Mouse (Mus musculus) embryo, embryonic 9.5 days (tissue): Measurements from ENCODE around the gene Vwa5b2.

ENCODE experiments used
- DNase-seq: peaks from one replicate; pipeline ENCODE4 v3.0.0-alpha.2; 2017; ENCODE audit errors: extremely low spot score

Vwa5b2 gene

DNA sequence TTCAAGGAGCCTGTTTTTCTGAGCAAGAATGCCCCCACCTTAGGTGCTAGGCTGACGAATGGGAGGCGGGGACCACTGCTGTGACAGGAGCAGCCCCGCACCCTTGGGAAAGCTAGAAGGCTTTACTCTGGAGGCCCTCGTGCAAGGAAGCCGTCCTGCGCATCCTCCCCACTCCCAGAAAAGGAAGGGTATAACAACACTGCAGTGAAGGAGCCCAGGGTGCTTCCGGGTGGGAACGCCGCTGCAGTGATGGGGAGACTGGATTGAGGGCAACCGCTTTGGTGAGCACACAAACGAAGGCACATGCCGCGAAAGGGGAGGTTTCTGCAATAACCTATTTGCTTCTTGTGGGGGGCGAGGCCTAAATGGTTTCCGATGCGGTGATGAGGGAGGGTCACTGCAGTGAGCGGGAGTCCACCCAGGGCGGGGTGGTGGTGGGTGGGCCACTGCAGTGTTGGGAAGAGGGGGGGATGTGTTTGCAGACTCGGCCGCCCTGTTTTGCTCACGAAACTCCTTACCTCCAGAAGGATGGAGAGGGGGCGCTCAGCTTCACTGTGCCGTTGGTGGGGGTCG, at the start of gene Vwa5b2:
TSS of gene Vwa5b2 (plus strand) at position 106 of the 573 bp plus-strand sequence.
- no peak for DNase-seq

GRCm38 (mm10) chr16:20539649-20540048, 49.6 kb upstream of the Vwa5b2 start:
- no peak for DNase-seq

DNA sequence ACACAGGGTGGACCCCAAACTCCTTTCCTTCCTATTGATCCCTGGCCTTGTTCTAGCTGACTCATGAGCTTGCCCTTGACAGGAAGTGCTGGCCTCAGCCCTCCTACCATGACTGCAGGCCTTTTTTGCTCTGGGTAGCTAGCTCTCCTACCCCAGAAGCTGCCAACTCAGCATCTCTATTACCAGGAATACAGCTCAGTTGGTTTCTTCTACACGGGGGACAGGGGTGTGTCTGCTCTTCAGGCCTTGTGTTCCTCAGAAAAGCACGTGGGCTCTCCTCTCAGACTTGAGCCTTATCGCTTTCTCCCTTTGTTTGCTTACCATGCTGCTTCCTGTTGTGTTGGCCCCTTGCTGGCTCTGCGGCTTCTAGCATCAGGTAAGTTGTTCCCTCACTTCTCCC, 48.8 kb upstream of the Vwa5b2 start:
- no peak for DNase-seq

DNA sequence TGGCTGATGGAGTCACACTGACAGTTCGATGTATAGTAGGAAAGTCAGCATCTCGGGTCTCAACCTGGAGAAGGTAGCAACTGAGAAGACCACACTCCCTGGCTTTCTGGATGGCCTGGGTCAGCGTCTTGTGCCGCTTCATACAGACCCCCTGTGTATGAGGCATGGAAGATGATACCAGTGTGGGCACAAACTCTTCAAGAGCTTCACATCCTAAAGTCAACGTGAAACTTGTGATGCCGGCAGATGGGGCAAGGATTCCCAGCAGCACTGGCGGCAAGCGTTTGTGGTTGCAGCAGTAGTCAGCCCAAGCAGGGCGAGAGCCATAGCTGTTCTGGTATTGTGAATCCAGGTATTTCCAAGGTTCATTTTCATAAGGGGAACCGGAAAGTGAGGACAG, 43.6 kb upstream of the Vwa5b2 start:
- DNase-seq = no peak

DNA sequence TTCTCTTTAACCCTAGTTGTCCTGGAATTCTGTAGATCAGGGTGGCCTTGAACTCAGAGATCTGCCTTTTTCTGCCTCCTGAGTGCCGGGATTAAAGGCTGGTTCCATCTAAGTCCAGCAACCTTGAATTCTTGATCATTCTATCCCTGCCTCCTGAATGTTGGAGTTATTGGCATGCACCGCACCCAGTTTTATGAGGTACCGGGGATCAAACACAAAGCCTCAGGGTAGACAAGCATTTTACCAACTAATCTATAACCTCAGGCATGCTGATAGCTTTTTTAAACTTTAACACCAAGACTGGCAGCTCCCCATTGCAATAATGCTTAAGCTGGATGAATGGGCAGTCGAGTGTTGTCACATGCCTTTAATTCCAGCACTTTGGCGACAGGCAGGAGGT, 41.8 kb upstream of the Vwa5b2 start:
- no peak for DNase-seq

DNA sequence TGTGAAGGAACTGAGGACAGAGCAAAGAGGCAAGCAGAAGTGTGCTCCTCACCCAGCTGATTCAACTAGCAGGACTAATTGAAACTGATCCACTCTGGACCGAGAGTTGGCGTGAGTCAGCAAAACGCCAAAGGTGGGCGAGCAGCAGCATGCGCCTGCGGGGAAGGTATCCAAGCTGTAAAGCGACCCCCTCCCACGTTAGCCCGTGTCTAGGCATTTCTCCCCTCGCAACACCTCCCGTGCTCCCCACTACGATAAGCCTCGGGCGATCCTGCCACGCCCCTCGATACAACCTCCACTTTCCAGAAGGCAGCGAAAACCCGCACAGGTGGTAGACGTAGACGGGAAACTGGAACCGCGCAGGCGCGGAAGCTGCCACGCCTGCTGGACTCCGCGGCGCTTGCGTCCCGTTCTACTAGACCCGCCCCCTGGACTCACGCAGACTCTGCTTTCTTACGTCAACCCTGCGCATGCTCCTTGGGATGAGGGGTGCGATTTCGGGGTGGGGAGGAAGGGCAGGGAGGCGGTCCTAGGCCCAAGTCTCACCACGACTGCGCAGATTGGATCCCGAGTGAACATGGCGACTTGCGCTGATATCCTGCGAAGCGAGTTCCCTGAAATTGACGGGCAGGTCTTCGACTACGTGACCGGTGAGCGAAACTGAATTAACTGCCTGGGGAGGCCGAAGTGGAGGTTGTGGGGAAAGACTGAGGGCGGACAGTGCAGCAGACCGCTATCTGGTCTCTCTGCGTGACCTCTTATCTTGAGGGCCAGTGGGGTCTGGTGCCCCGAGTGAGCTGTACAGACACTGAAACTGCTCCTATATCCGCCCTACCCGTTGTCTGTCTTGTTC, 40.9 kb upstream of the Vwa5b2 start, which contains the start of gene Abcf3:
TSS of gene Abcf3 (plus strand) at position 482 of the 853 bp plus-strand sequence.
- DNase-seq = peak; percentile 97

GRCm38 (mm10) chr16:20549161-20549560, 40.1 kb upstream of the Vwa5b2 start:
- DNase-seq = no peak

GRCm38 (mm10) chr16:20551691-20552090, 37.6 kb upstream of the Vwa5b2 start:
- DNase-seq = no peak

GRCm38 (mm10) chr16:20552594-20552993, 36.7 kb upstream of the Vwa5b2 start:
- no peak for DNase-seq

GRCm38 (mm10) chr16:20555000-20555399, 34.3 kb upstream of the Vwa5b2 start:
- no peak for DNase-seq

DNA sequence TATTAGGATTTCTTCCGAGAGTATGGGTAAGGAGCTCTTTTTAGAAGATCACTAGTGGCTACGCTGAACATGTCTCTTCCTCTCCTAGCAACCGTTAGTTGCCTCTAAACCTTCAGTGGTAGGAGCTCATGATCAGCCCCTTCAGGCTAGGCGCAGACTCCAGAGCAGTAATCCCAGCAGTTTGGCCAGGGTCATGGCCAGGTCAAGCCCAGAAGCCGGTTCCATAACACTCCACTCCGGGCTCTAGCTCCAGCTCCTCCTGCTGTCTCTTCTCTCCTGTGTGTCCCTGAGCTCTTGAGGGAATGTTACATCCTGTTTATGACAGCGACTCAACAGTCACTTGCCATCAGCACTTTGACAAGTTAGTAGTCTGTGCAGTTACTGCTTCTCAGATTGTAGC, 31.9 kb upstream of the Vwa5b2 start:
- no peak for DNase-seq

DNA sequence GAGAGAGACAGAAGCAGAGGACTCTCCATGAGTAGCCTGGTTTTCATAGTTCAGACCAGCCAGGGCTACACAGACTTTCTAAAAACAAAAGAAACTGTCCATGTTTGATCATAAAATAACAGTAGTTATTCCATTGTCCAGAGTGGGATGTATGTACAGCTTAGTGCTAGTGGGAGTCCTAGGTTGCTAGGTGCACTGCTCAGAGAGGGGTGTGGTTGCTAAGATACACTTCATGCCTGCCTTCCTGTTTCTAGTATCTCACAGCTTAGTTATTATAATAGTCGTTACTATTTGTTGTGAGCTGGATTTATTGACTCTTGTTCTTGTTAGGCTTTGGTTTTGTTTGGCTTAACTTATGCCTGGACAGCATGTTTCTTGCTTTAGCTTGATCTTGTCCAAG, 24.2 kb upstream of the Vwa5b2 start:
- no peak for DNase-seq

GRCm38 (mm10) chr16:20589939-20590679, 838 bp downstream of the Vwa5b2 start:
- peak; percentile 55 for DNase-seq

DNA sequence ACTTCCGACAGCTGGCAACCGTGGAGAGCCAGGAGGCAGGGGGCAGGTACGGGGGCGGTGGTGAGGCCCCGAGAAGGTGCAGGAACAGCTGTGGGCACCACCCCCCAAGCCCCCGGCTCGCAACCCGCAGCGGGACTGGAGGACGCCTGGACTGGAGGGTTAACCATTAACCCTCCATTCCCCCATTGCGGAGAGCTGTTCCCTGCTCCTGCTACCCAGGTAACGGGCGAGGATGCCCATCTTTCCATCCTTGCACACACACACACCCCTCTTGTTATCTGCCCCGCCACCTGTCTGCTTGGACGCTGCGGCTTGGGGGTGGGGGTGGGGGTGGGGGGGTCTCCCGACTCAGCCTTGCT, 1.4 kb downstream of the Vwa5b2 start:
- DNase-seq = no peak

DNA sequence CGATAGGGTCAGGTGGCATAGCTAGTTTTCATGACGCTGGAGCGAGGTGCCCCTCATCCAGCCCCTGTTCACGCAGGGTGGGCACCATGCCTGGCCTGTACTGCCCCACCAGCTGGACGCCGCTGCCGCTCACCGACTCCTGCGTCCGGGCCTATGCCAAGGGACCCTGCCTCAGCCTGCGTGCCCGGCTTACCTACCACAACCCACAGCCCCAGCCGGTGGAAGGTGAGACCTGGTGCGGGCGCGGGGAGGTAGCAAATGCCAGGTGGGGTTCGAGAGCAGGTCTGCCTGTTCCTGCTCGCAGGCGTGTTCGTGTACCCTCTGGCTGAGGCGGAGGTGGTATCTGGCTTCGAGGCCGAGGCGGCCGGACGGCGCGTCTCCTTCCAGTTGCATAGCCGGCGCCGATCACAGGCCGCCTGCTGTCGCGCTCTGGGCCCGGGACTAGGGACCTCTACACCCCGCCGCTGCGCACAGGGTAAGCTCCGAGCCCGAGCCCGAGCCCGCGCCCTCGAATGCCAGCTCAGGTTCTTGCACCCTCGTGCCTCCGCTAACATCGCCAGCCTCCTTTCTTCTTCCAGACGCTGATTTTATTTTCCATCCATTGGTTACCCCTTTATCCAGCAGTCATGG, 1.9 kb downstream of the Vwa5b2 start:
- no peak for DNase-seq

DNA sequence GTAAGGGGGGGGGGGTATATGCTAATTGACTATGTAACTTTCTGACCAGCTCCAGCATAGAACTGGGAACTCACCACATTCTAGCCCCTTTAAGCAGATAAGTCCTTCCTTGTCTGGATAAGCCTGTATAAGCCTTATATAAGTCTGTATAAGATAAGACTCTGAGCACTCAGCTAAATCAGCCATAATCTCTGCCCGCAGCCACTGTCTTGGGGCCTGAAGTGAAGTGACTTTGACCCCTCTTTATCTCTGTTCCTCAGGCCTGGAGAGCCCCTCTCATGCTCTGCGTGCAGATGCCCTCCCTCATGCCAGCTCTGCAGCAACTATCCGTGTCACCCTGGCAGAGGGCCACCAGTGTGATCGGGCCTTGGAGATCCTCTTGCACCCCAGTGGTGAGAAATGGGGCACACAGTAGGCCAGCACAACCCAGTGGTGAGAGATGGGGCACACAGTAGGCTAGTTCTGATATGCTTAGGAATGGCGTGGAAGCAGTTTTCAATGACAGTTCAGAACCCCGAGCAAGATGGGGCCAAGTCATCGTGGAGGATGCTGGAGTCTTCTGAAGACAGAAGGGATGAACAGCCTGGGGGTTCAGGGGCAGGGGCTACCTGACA, 5.9 kb downstream of the Vwa5b2 start:
- DNase-seq = no peak

DNA sequence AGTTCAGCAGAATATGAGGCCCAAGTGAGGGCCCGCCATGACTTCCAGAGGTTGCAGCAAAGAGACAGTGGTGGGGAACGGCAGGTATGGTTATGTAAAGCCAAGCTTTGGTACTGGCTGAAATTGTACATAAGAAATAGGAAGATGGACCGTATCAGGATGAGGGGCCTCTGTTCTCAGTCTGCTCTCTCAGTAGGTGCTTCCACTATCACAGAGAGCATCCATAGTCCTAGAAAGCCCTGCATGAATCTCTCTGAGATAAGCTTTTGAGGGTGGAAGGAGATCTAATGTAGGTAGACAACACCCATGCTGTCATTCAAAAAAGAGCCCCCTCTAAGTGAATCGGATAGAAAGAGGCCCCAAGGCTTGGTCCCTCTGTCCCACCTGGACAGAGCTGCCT, 6.5 kb downstream of the Vwa5b2 start:
- DNase-seq = no peak

GRCm38 (mm10) chr16:20596687-20597441, 7.6 kb downstream of the Vwa5b2 start:
- DNase-seq = no peak

DNA sequence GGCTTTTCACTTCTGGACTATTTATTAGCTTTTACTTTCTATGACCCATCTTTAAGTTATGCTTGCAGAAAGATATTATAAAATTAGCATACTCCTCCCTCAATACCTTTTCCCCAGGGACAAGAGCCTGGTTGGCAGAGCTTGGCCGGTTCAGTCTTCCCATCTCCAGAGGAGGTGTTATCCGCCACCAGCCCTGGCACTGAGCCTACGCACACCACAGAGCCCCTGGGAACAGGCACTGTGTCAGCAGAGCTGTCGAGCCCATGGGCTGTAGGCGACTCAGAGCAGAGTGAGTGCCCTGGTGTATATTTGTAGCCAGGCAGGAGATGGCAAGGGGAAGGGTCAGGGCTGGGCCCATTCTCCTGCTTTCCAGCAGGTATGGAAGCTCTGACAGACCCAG, 11.2 kb downstream of the Vwa5b2 start:
- no peak for DNase-seq

- no peak for DNase-seq
Observed at GRCm38 (mm10) chr16:20604705-20605104, 15.4 kb downstream of the Vwa5b2 start.
